Mouse (Mus musculus): ENCODE data around the gene Ank3.

Gene Ank3

GRCm38 (mm10) chr10:69476871-69477270, 78.3 kb downstream of the Ank3 start:
- no peak for DNase-seq (ENCODE audit: low spot score in 2 of 2)

- no peak for DNase-seq (ENCODE audit: low spot score in 2 of 2)
Measured at GRCm38 (mm10) chr10:69477656-69478055, 79.1 kb downstream of the Ank3 start.

GRCm38 (mm10) chr10:69478831-69479230, 80.3 kb downstream of the Ank3 start:
- DNase-seq (ENCODE audit: low spot score in 2 of 2), result no peak

- no peak for DNase-seq (ENCODE audit: low spot score in 2 of 2)
Measured at GRCm38 (mm10) chr10:69485191-69485786, 86.7 kb downstream of the Ank3 start.

GRCm38 (mm10) chr10:69490182-69490581, 91.6 kb downstream of the Ank3 start:
- no peak for DNase-seq (ENCODE audit: low spot score in 2 of 2)

- DNase-seq (ENCODE audit: low spot score in 2 of 2), result no peak
Measured at GRCm38 (mm10) chr10:69491975-69492374, 93.4 kb downstream of the Ank3 start.

- DNase-seq (ENCODE audit: low spot score in 2 of 2), result no peak
Measured at GRCm38 (mm10) chr10:69497382-69497781, 98.8 kb downstream of the Ank3 start.

- no peak for DNase-seq (ENCODE audit: low spot score in 2 of 2)
Measured at GRCm38 (mm10) chr10:69500171-69500860, 101.7 kb downstream of the Ank3 start.

- no peak for DNase-seq (ENCODE audit: low spot score in 2 of 2)
Measured at GRCm38 (mm10) chr10:69503791-69504190, 105.2 kb downstream of the Ank3 start.

- no peak for DNase-seq (ENCODE audit: low spot score in 2 of 2)
Measured at GRCm38 (mm10) chr10:69507719-69508118, 109.1 kb downstream of the Ank3 start.

GRCm38 (mm10) chr10:69510392-69510791, 111.8 kb downstream of the Ank3 start:
- DNase-seq (ENCODE audit: low spot score in 2 of 2), result no peak

- no peak for DNase-seq (ENCODE audit: low spot score in 2 of 2)
Measured at GRCm38 (mm10) chr10:69511234-69511633, 112.7 kb downstream of the Ank3 start.

- no peak for DNase-seq (ENCODE audit: low spot score in 2 of 2)
Measured at GRCm38 (mm10) chr10:69521977-69522376, 123.4 kb downstream of the Ank3 start.

- no peak for DNase-seq (ENCODE audit: low spot score in 2 of 2)
Measured at GRCm38 (mm10) chr10:69523202-69523601, 124.6 kb downstream of the Ank3 start.

- DNase-seq (ENCODE audit: low spot score in 2 of 2), result no peak
Measured at GRCm38 (mm10) chr10:69527318-69527717, 128.7 kb downstream of the Ank3 start.

- no peak for DNase-seq (ENCODE audit: low spot score in 2 of 2)
Measured at GRCm38 (mm10) chr10:69528746-69529145, 130.2 kb downstream of the Ank3 start.

- no peak for DNase-seq (ENCODE audit: low spot score in 2 of 2)
Measured at GRCm38 (mm10) chr10:69530326-69530725, 131.8 kb downstream of the Ank3 start.

GRCm38 (mm10) chr10:69531569-69531968, 133.0 kb downstream of the Ank3 start:
- DNase-seq (ENCODE audit: low spot score in 2 of 2), result no peak

- DNase-seq (ENCODE audit: low spot score in 2 of 2), result no peak
Measured at GRCm38 (mm10) chr10:69532169-69532730, 133.7 kb downstream of the Ank3 start.

- DNase-seq (ENCODE audit: low spot score in 2 of 2), result no peak
Measured at GRCm38 (mm10) chr10:69533505-69534388, 135.2 kb downstream of the Ank3 start.

GRCm38 (mm10) chr10:69534716-69535115, 136.1 kb downstream of the Ank3 start:
- no peak for DNase-seq (ENCODE audit: low spot score in 2 of 2)

Data from spleen, postnatal 36 days (tissue).